Mouse (Mus musculus) MEL (cell line): ENCODE measurements at regions not wholly inside any gene's neighbourhood (a gene's known extent, or its start where the extent isn't known, plus 50 kb on each side); places are given as distances from the start of the nearest gene placed in this dataset.

Experiments used
- DNase-seq: peaks from one replicate; pipeline ENCODE4 v3.0.0; 2011; ENCODE audit warnings: low read depth, low spot score
- H3K27ac ChIP-seq: 2 replicates; pipeline ENCODE4 v1.5.1; 2012; ENCODE audit warnings: low read depth, mild to moderate bottlenecking, control low read depth, low read length, moderate library complexity; ENCODE audit not compliant: control insufficient read depth
- H3K27me3 ChIP-seq, 2 experiments: fragments of 150-350 bp in 1 of 2; sonication (generic) in 1 of 2; 2 replicates each; pipeline ENCODE4 v1.6.1; 2012; ENCODE audit warnings: low read length in 2 of 2, mild to moderate bottlenecking in 2 of 2, improper control_type of control experiment in 1 of 2, moderate library complexity in 1 of 2; ENCODE audit not compliant: insufficient read depth in 2 of 2, control insufficient read depth in 1 of 2
- H3K36me3 ChIP-seq, 2 experiments: 2 replicates each; pipeline ENCODE4 v1.6.1; 2012 to 2014; ENCODE audit warnings: low read length in 2 of 2, improper control_type of control experiment in 1 of 2, inconsistent platforms in 1 of 2, mild to moderate bottlenecking in 1 of 2; ENCODE audit not compliant: insufficient read depth in 2 of 2, control insufficient read depth in 1 of 2
- H3K4me1 ChIP-seq, 2 experiments: fragments of 150-350 bp in 1 of 2; sonication (generic) in 1 of 2; 2 replicates each; pipeline ENCODE4 v1.6.1; 2012; ENCODE audit warnings: low read length in 2 of 2, improper control_type of control experiment in 1 of 2, mild to moderate bottlenecking in 1 of 2; ENCODE audit not compliant: insufficient read depth in 2 of 2, control insufficient read depth in 1 of 2
- H3K4me3 ChIP-seq, 2 experiments: fragments of 150-350 bp in 1 of 2; sonication (generic) in 1 of 2; 2 replicates each; pipeline ENCODE4 v1.5.1; 2012; ENCODE audit warnings: low read depth in 2 of 2, low read length in 2 of 2, mild to moderate bottlenecking in 2 of 2, moderate library complexity in 2 of 2, control low read depth in 1 of 2, improper control_type of control experiment in 1 of 2; ENCODE audit not compliant: control insufficient read depth in 1 of 2, insufficient read depth in 1 of 2
- H3K79me2 ChIP-seq: 2 replicates; pipeline ENCODE4 v1.6.1; 2012; ENCODE audit warnings: mild to moderate bottlenecking, low read length, moderate library complexity; ENCODE audit not compliant: control insufficient read depth, poor library complexity, insufficient read depth
- H3K9ac ChIP-seq: 2 replicates; pipeline ENCODE4 v1.6.1; 2012; ENCODE audit warnings: low read depth, mild to moderate bottlenecking, control low read depth, low read length, moderate library complexity; ENCODE audit not compliant: control insufficient read depth, poor library complexity, severe bottlenecking
- H3K9me3 ChIP-seq: fragments of 150-350 bp; sonication (generic); replicated peaks from 2 replicates; pipeline ENCODE4 v1.6.1; 2012; ENCODE audit warnings: mild to moderate bottlenecking, low read length, improper control_type of control experiment, moderate library complexity; ENCODE audit not compliant: insufficient read depth
- CHD1 ChIP-seq: IDR thresholded peaks from 2 replicates; pipeline ENCODE4 v1.6.1; 2012; ENCODE audit warnings: low read depth, mild to moderate bottlenecking, inconsistent platforms, low read length, improper control_type of control experiment
- CTCF ChIP-seq, 3 experiments: IDR thresholded peaks in 2 of 3; conservative IDR thresholded peaks in 1 of 3; 2 replicates each; pipeline ENCODE4 v1.5.1; 2011 to 2012; ENCODE audit warnings: low read length in 3 of 3, low read depth in 2 of 3, mild to moderate bottlenecking in 2 of 3, improper control_type of control experiment in 1 of 3, inconsistent platforms in 1 of 3, mixed read lengths in 1 of 3, moderate library complexity in 1 of 3; ENCODE audit not compliant: control insufficient read depth in 1 of 3, insufficient read depth in 1 of 3, poor library complexity in 1 of 3, severe bottlenecking in 1 of 3
- EP300 ChIP-seq, 2 experiments: IDR thresholded peaks; 2 replicates each; pipeline ENCODE4 v1.6.1; 2011; ENCODE audit warnings: improper control_type of control experiment in 2 of 2, low read length in 2 of 2, low read depth in 1 of 2, mild to moderate bottlenecking in 1 of 2
- ETS1 ChIP-seq: IDR thresholded peaks from 2 replicates; pipeline ENCODE4 v1.6.1; 2012; ENCODE audit warnings: low read depth, mild to moderate bottlenecking, inconsistent platforms, low read length, improper control_type of control experiment, moderate library complexity
- GATA1 ChIP-seq: IDR thresholded peaks from 2 replicates; pipeline ENCODE4 v1.6.1; 2011; ENCODE audit warnings: low read depth, low read length, improper control_type of control experiment
- JUND ChIP-seq: IDR thresholded peaks from 2 replicates; pipeline ENCODE4 v1.6.1; 2011; ENCODE audit warnings: low read depth, mild to moderate bottlenecking, improper control_type of control experiment, low read length
- MAFK ChIP-seq: IDR thresholded peaks from 2 replicates; pipeline ENCODE4 v1.6.1; 2011; ENCODE audit warnings: low read depth, mild to moderate bottlenecking, low read length, improper control_type of control experiment, borderline replicate concordance
- MAX ChIP-seq: IDR thresholded peaks from 2 replicates; pipeline ENCODE4 v1.6.1; 2011; ENCODE audit warnings: low read length, improper control_type of control experiment
- MAZ ChIP-seq: IDR thresholded peaks from 2 replicates; pipeline ENCODE4 v1.6.1; 2012; ENCODE audit warnings: low read depth, mild to moderate bottlenecking, inconsistent platforms, low read length, improper control_type of control experiment
- MYB ChIP-seq: IDR thresholded peaks from 2 replicates; pipeline ENCODE4 v1.6.1; 2011; ENCODE audit warnings: mild to moderate bottlenecking, low read depth, low read length, improper control_type of control experiment
- MYC ChIP-seq: IDR thresholded peaks from 2 replicates; pipeline ENCODE4 v1.6.1; 2011; ENCODE audit warnings: low read depth, mild to moderate bottlenecking, low read length, improper control_type of control experiment, moderate library complexity
- NELFE ChIP-seq: IDR thresholded peaks from 2 replicates; pipeline ENCODE4 v1.6.1; 2011; ENCODE audit warnings: low read depth, low read length, improper control_type of control experiment
- POLR2A ChIP-seq, 2 experiments: IDR thresholded peaks; 2 replicates each; pipeline ENCODE4 v1.6.1; 2011 to 2012; ENCODE audit warnings: low read length in 2 of 2, mild to moderate bottlenecking in 2 of 2, control low read depth in 1 of 2, improper control_type of control experiment in 1 of 2, low read depth in 1 of 2, moderate library complexity in 1 of 2; ENCODE audit not compliant: control insufficient read depth in 1 of 2, insufficient read depth in 1 of 2, poor library complexity in 1 of 2
- POLR2AphosphoS5 ChIP-seq: IDR thresholded peaks from 2 replicates; pipeline ENCODE4 v1.6.1; 2012; ENCODE audit warnings: low read depth, borderline replicate concordance, mild to moderate bottlenecking, inconsistent platforms, low read length, moderate library complexity, mixed read lengths
- RAD21 ChIP-seq: IDR thresholded peaks from 2 replicates; pipeline ENCODE4 v1.6.1; 2011; ENCODE audit warnings: mild to moderate bottlenecking, low read depth, low read length, improper control_type of control experiment
- RCOR1 ChIP-seq: IDR thresholded peaks from 2 replicates; pipeline ENCODE4 v1.6.1; 2012; ENCODE audit warnings: low read depth, mild to moderate bottlenecking, inconsistent platforms, low read length, improper control_type of control experiment
- SIN3A ChIP-seq: IDR thresholded peaks from 2 replicates; pipeline ENCODE4 v1.6.1; 2012; ENCODE audit warnings: low read length, improper control_type of control experiment, inconsistent platforms
- TBP ChIP-seq: IDR thresholded peaks from 2 replicates; pipeline ENCODE4 v1.8.0; 2011; ENCODE audit warnings: low read depth, low read length, improper control_type of control experiment
- UBTF ChIP-seq: IDR thresholded peaks from 2 replicates; pipeline ENCODE4 v1.6.1; 2012; ENCODE audit warnings: low read depth, mild to moderate bottlenecking, inconsistent platforms, low read length, improper control_type of control experiment, moderate library complexity, borderline replicate concordance; ENCODE audit not compliant: insufficient read depth
- USF2 ChIP-seq, 2 experiments: IDR thresholded peaks; 2 replicates each; pipeline ENCODE4 v1.6.1; 2011 to 2012; ENCODE audit warnings: improper control_type of control experiment in 2 of 2, low read length in 2 of 2, borderline replicate concordance in 1 of 2, inconsistent platforms in 1 of 2, low read depth in 1 of 2, mild to moderate bottlenecking in 1 of 2; ENCODE audit not compliant: insufficient read depth in 1 of 2
- ZKSCAN1 ChIP-seq: IDR thresholded peaks from 2 replicates; pipeline ENCODE4 v1.6.1; 2012; ENCODE audit warnings: low read depth, mild to moderate bottlenecking, inconsistent platforms, low read length, improper control_type of control experiment, moderate library complexity
- ZMIZ1 ChIP-seq: IDR thresholded peaks from 2 replicates; pipeline ENCODE4 v1.6.1; 2012; ENCODE audit warnings: low read depth, mild to moderate bottlenecking, inconsistent platforms, low read length, improper control_type of control experiment, moderate library complexity

GRCm38 (mm10) chr10:21687484-21687883 is 94.5 kb downstream of the 1700020N01Rik start (continued):
- peak; percentile 49; the same call in 1 of the 2 replicates for TF ChIP-seq TBP
- TF ChIP-seq MYB, result no peak; the same call in 1 of the 2 replicates
- no peak for TF ChIP-seq CTCF (IDR thresholded peaks at IDR 0.05 in 2 of 3, conservative IDR thresholded peaks at IDR 0.05 in 1 of 3; ENCODE audit: control insufficient read depth in 1 of 3, insufficient read depth in 1 of 3, low read depth in 2 of 3, low read length in 3 of 3, poor library complexity in 1 of 3, severe bottlenecking in 1 of 3)
- TF ChIP-seq POLR2AphosphoS5, result no peak
- TF ChIP-seq CHD1, result no peak
- peak; percentile 73; the same call in 1 of the 2 replicates for TF ChIP-seq MAX
- no peak for TF ChIP-seq ZMIZ1
- TF ChIP-seq MAFK, result no peak
- TF ChIP-seq MYC, result no peak
- no peak for TF ChIP-seq UBTF
- TF ChIP-seq ETS1, result peak; percentile 81; the same call in 1 of the 2 replicates
- no peak for TF ChIP-seq JUND
- no peak for TF ChIP-seq RCOR1
- no peak for TF ChIP-seq MAZ
- TF ChIP-seq POLR2A (IDR thresholded peaks at IDR 0.05; ENCODE audit: control insufficient read depth in 1 of 2, insufficient read depth in 1 of 2, low read depth in 1 of 2, low read length in 2 of 2, poor library complexity in 1 of 2), result 0 out of 4 replicates have a peak, but pooled peaks of 1 of the 2 experiments have one; percentile 18
- TF ChIP-seq USF2 (IDR thresholded peaks at IDR 0.05; ENCODE audit: borderline replicate concordance in 1 of 2, insufficient read depth in 1 of 2, low read depth in 1 of 2, low read length in 2 of 2), result peak; percentile 16 to 81; a peak in 3 of 4 replicates
- TF ChIP-seq SIN3A, result peak; percentile 40; the same call in 1 of the 2 replicates
- TF ChIP-seq GATA1, result peak; percentile 77
- no peak for TF ChIP-seq NELFE
- no peak for TF ChIP-seq RAD21
- no peak for TF ChIP-seq ZKSCAN1

- Histone ChIP-seq H3K27ac (peak overlapping the region; percentile 75), H3K36me3 (peaks cover 0 to 24% of the 10 kb centered on the region in 2 experiments; a peak in 2 of 4 replicates), H3K9ac (peak overlapping the region; percentile 63), H3K27me3 (peaks cover 0 to 1% of the 10 kb centered on the region in 2 experiments; a peak in 2 of 4 replicates), H3K9me3 (no peaks in the 10 kb centered on the region), H3K4me1 (peaks cover 8 to 34% of the 10 kb centered on the region in 2 experiments), H3K79me2 (no peaks in the 10 kb centered on the region), H3K4me3 (peak overlapping the region; percentile 48 to 50)
- TF ChIP-seq EP300 (IDR thresholded peaks at IDR 0.05; ENCODE audit: low read depth in 1 of 2, low read length in 2 of 2) (peak in 1 of 2 experiments; percentile 20; a peak in 2 of 4 replicates), USF2 (IDR thresholded peaks at IDR 0.05; ENCODE audit: borderline replicate concordance in 1 of 2, insufficient read depth in 1 of 2, low read depth in 1 of 2, low read length in 2 of 2) (no peak)
- peak; percentile 52 for DNase-seq
Observed at GRCm38 (mm10) chr10:21688513-21688912, 95.6 kb downstream of the 1700020N01Rik start.
